Mouse (Mus musculus) ES-E14 (cell line): ENCODE measurements around the gene Wbp4. TPM values are rescaled to one million over a fixed set of nuclear protein-coding genes. Genes with fewer than 3 reads are reported as not detected.

Experiments used
- DNase-seq: peaks from one replicate; pipeline ENCODE4 v3.0.0-alpha.2; 2013; ENCODE audit warnings: low read depth, low spot score
- H3K27ac ChIP-seq: 2 replicates; pipeline ENCODE4 v1.5.1; 2012; ENCODE audit warnings: low read depth, mild to moderate bottlenecking, low read length, moderate library complexity, mixed read lengths; ENCODE audit not compliant: poor library complexity, insufficient read depth, severe bottlenecking
- H3K36me3 ChIP-seq: 2 replicates; pipeline ENCODE4 v1.6.1; 2012; ENCODE audit warnings: mild to moderate bottlenecking, low read length, moderate library complexity, mixed read lengths; ENCODE audit not compliant: control insufficient read depth, poor library complexity, insufficient read depth, severe bottlenecking
- H3K4me1 ChIP-seq, 2 experiments: fragments of 150-350 bp in 1 of 2; sonication (generic) in 1 of 2; 2 replicates each; pipeline ENCODE4 v1.6.1; 2012; ENCODE audit warnings: low read length in 2 of 2, mild to moderate bottlenecking in 1 of 2, mixed read lengths in 1 of 2; ENCODE audit not compliant: control insufficient read depth in 2 of 2, insufficient read depth in 2 of 2, poor library complexity in 1 of 2
- H3K4me3 ChIP-seq, 2 experiments: fragments of 150-350 bp in 1 of 2; sonication (generic) in 1 of 2; 2 replicates each; pipeline ENCODE4 v1.5.1; 2012; ENCODE audit warnings: low read length in 2 of 2, low read depth in 1 of 2, mild to moderate bottlenecking in 1 of 2, mixed read lengths in 1 of 2; ENCODE audit not compliant: insufficient read depth in 1 of 2, poor library complexity in 1 of 2, severe bottlenecking in 1 of 2
- H3K9ac ChIP-seq: 2 replicates; pipeline ENCODE4 v1.6.1; 2012; ENCODE audit warnings: low read depth, mild to moderate bottlenecking, low read length, mixed read lengths; ENCODE audit not compliant: poor library complexity, insufficient read depth, severe bottlenecking
- H3K9me3 ChIP-seq: fragments of 150-350 bp; sonication (generic); 2 replicates; pipeline ENCODE4 v1.6.1; 2012; ENCODE audit warnings: low read depth, mild to moderate bottlenecking, low read length; ENCODE audit not compliant: control insufficient read depth, insufficient read depth
- CHD2 ChIP-seq: IDR thresholded peaks from 2 replicates; pipeline ENCODE4 v1.6.1; 2014; ENCODE audit warnings: mild to moderate bottlenecking, low read depth, low read length, inconsistent platforms
- HCFC1 ChIP-seq: IDR thresholded peaks from 2 replicates; pipeline ENCODE4 v1.6.1; 2012; ENCODE audit warnings: low read length, inconsistent platforms, borderline replicate concordance; ENCODE audit not compliant: insufficient read depth
- MAFK ChIP-seq: IDR thresholded peaks from 2 replicates; pipeline ENCODE4 v1.6.1; 2014; ENCODE audit warnings: mild to moderate bottlenecking, low read depth, low read length, inconsistent platforms; ENCODE audit not compliant: insufficient read depth
- ZC3H11A ChIP-seq: IDR thresholded peaks from 2 replicates; pipeline ENCODE4 v1.6.1; 2012; ENCODE audit warnings: low read depth, mild to moderate bottlenecking, inconsistent platforms, low read length, borderline replicate concordance
- ZNF384 ChIP-seq: IDR thresholded peaks from 2 replicates; pipeline ENCODE4 v1.6.1; 2012; ENCODE audit warnings: low read depth, low read length, inconsistent platforms
- in situ Hi-C, 2 experiments: fragments of 600-800 bp; cut with MboI; formaldehyde crosslinking; loops; one replicate each; pipeline ENCODE4 v1.15.1; 2025; ENCODE audit warnings: low sequenced_read_pairs in 2 of 2, inconsistent platforms in 1 of 2; ENCODE audit not compliant: unreplicated experiment in 2 of 2
- total RNA-seq: library from RNA; depleted of rRNA; stranded (reverse); fragments of 300-350 nt; gene quantifications from 2 replicates; pipeline ENCODE4 v1.2.3, GENCODE M21; 2012

Gene Wbp4
- total RNA-seq, 1 experiment, result 13.3 TPM

DNA sequence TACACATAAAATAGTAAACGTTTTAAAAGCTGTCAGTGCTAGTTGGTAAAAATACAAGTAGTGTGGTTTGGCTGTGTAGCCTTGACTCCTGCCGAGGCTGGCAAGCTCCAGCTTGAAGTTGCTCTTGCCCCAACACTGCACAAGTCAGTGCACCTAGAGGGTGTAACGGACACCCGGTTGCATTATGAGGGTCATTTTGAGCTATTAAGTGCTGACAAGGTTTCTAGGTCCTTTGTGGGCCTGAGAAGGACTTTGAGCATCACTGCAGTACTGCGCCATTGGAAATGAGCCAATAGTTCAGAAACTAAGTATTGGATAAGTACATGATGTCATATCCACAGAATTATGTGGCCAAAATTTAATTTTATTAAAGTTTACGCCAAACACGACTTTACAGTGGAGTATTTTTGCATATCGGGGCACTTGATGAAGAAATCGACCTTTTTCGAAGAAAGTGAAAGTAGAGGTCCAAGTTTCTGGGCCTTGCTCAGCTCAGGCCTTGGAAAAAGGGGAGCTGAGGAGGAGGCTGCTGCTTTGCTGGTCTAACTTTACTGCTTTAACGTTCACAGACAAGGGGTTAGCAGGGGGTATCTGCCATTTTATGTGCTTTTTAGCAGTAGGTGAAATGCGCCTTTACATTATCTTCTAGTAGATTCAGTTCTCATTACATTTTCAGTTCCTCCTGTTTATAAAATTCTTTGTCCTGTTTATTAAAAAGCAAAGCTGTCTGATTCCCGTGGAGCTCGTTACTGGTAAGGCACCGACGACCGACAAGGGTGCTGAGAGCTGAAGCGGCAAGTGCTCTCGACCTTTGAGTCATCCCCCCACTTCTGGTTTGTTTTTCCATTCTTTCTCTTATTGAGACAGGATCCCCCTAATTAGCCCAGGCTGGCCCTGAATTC, 37.7 kb upstream of the Wbp4 start:
- TF ChIP-seq HCFC1, result no peak
- TF ChIP-seq MAFK, result no peak
- no peak for TF ChIP-seq CHD2
- TF ChIP-seq ZC3H11A, result no peak
- no peak for TF ChIP-seq ZNF384
- no peaks in the 10 kb centered on the region for H3K36me3 ChIP-seq
- H3K4me3 ChIP-seq, result no peak overlapping the region
- in situ Hi-C loops, result no loop called here
- peaks cover 2 to 6% of the 10 kb centered on the region in 2 experiments; a peak in 2 of 4 replicates for H3K4me1 ChIP-seq
- H3K9ac ChIP-seq, result no peak overlapping the region
- H3K27ac ChIP-seq, result no peak overlapping the region
- no peaks in the 10 kb centered on the region for H3K9me3 ChIP-seq
- DNase-seq, result no peak

DNA sequence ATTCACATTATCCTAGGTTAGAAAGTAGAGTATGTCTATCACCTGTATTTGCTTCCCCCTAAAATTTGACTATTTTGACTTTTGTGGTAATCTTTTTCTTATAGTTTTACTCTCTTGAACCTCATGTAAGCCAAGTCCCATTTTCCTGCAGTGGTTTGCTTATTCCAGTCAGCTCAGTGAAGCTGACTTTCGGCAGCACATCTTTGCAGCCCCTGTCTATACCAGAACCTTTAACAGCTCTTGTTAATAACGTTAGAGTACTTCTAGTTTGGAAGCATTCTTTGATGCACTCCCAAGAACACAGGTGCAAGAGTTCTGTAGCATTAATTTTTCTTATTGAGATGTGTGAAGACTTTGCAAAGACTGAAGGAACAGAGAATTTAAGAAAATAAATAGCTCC, 36.8 kb upstream of the Wbp4 start:
- H3K4me1 ChIP-seq, result peaks cover 2 to 6% of the 10 kb centered on the region in 2 experiments; a peak in 2 of 4 replicates
- no peak for DNase-seq
- no peak overlapping the region for H3K4me3 ChIP-seq
- TF ChIP-seq ZC3H11A (no peak), MAFK (no peak), CHD2 (no peak), ZNF384 (no peak), HCFC1 (no peak)
- H3K27ac ChIP-seq, result no peak overlapping the region
- no peaks in the 10 kb centered on the region for H3K36me3 ChIP-seq
- in situ Hi-C loops, result no loop called here
- H3K9me3 ChIP-seq, result no peaks in the 10 kb centered on the region
- no peak overlapping the region for H3K9ac ChIP-seq

DNA sequence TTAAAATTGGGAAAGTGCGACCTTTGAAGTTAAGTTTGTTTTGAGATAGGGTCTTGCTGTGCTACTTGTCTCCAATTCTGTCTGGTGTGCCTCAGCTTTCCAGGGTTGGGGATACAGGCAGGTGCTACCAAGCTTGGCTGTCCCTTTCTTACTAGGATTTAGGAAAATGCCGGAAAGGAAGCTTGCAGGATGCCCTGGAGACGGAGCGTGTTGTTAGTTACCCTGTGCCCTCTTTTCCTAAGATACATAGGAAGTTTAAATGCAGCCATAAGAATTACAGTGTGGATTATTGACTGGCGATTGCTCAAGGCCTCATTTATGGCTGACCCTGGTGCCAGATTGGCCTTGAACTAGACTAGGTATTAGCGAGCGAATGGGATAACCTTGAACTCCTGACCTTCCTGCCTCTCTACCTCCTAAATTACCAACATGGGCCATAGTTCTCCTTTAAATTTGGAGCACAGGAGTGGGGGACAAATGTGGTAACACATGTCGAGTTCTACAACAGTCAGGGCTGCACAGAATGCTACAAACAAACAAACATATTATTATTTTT, 35.9 kb upstream of the Wbp4 start:
- Histone ChIP-seq H3K9ac (no peak overlapping the region), H3K4me1 (peaks cover 2 to 6% of the 10 kb centered on the region in 2 experiments; a peak in 2 of 4 replicates), H3K27ac (no peak overlapping the region), H3K36me3 (no peaks in the 10 kb centered on the region), H3K9me3 (no peaks in the 10 kb centered on the region), H3K4me3 (no peak overlapping the region)
- in situ Hi-C loops, result no loop called here
- no peak for DNase-seq
- no peak for TF ChIP-seq HCFC1
- TF ChIP-seq ZC3H11A, result no peak
- no peak for TF ChIP-seq CHD2
- no peak for TF ChIP-seq MAFK
- TF ChIP-seq ZNF384, result no peak

DNA sequence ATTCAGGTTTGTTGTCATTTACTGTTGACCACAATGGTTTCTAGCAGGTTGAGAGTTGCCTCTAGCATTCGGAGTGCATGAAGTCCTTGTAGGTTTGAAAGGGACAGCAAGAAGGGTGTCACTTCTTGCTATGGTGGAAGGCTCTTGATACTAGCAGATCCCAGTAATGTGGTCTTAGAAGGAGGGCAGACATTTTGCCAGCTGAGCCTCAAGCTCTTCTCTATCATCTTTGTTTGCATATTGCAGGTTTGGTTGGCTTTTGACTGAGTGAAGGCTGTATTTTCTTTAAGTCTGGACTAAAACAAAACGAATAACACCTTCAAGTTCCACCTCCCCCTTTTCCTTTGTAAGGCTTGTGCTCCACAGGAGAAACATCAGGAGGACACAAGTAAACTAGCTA, 35.4 kb upstream of the Wbp4 start:
- in situ Hi-C loops, result no loop called here
- Histone ChIP-seq H3K36me3 (no peaks in the 10 kb centered on the region), H3K9me3 (no peaks in the 10 kb centered on the region), H3K4me3 (no peak overlapping the region), H3K27ac (no peak overlapping the region), H3K4me1 (peaks cover 2 to 6% of the 10 kb centered on the region in 2 experiments; a peak in 2 of 4 replicates), H3K9ac (no peak overlapping the region)
- DNase-seq, result no peak
- TF ChIP-seq ZC3H11A (no peak), CHD2 (no peak), MAFK (no peak), HCFC1 (no peak), ZNF384 (no peak)
